Mouse (Mus musculus) cerebellum, adult 11 months (tissue): ENCODE data around the gene AC131692.1.
A peak's percentile ranks its signal among the peaks of the same experiment; 100 is the strongest.

Experiments used
- DNase-seq: peaks from one replicate; pipeline ENCODE4 v3.0.0; 2022

The AC131692.1 gene

DNA sequence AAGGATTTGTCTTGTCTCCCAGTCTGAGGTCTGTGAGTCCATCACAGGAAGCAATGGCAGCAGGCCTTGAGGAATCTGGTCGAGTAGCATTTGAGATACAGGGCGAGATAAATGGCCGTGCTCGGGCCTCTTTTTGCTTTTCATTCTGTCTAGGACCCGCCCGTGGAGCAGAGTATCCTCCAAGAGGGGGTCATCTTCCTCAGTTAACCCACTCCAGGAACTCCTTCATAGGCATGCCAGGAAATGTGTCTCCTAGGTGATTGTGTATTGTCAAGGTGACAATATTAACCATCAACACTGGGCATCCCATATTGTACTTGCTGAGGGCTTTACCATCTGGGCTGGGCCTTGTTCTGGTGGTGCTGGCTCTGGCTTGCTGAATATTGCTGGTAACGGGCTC lies at the start of gene AC131692.1:
TSS of gene AC131692.1 (plus strand) at position 301 of the 400 bp plus-strand sequence.
- no peak for DNase-seq

- no peak for DNase-seq
Observed at GRCm38 (mm10) chr19:6045366-6046293, 48.6 kb upstream of the AC131692.1 start.

GRCm38 (mm10) chr19:6046294-6047153 lies 47.7 kb upstream of the AC131692.1 start, which contains the start of gene Syvn1:
Syvn1 (plus strand) TSS chr19:6046576.
- DNase-seq, result peak; percentile 86

GRCm38 (mm10) chr19:6047154-6047898 lies 46.9 kb upstream of the AC131692.1 start:
- no peak for DNase-seq

- peak; percentile 18 for DNase-seq
Observed at GRCm38 (mm10) chr19:6047899-6048166, 46.4 kb upstream of the AC131692.1 start.

DNA sequence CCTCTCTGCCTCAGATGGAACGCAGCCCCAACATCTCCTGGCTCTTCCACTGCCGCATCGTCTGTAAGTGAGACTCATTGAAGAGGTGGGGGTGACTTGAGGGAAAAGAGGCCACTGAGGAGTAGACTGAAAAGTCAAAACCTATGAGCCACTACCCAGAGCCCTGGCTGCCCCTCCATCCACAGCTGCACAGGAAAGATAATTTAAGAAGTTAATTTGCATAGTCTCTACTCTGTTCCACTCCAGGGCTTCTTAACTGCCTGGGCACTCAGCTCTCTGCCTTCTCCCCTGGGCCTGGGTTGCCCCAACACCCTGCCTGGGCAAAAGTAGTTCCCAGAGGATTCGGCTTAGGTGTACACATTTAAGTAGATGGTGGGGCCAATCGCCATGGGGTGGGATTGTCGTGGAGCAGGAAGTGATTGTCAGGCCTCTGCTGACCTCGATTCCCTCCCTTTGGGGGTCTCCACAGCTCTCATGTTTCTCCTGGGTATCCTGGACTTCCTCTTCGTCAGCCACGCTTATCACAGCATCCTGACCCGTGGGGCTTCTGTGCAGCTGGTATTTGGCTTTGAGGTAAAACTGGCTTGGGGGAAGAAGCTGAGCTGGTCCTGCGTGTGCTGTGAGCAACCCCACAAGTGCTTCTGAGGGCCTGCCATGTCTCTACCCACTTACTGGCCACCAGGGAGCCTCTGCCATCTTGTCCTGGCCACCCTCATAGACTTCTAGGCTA lies 45.4 kb upstream of the AC131692.1 start:
- DNase-seq, result no peak

- DNase-seq, result no peak
Observed at GRCm38 (mm10) chr19:6052516-6052915, 41.7 kb upstream of the AC131692.1 start.

GRCm38 (mm10) chr19:6054296-6054695 lies 39.9 kb upstream of the AC131692.1 start:
- no peak for DNase-seq

- DNase-seq, result no peak
Observed at GRCm38 (mm10) chr19:6056696-6057095, 37.5 kb upstream of the AC131692.1 start.

DNA sequence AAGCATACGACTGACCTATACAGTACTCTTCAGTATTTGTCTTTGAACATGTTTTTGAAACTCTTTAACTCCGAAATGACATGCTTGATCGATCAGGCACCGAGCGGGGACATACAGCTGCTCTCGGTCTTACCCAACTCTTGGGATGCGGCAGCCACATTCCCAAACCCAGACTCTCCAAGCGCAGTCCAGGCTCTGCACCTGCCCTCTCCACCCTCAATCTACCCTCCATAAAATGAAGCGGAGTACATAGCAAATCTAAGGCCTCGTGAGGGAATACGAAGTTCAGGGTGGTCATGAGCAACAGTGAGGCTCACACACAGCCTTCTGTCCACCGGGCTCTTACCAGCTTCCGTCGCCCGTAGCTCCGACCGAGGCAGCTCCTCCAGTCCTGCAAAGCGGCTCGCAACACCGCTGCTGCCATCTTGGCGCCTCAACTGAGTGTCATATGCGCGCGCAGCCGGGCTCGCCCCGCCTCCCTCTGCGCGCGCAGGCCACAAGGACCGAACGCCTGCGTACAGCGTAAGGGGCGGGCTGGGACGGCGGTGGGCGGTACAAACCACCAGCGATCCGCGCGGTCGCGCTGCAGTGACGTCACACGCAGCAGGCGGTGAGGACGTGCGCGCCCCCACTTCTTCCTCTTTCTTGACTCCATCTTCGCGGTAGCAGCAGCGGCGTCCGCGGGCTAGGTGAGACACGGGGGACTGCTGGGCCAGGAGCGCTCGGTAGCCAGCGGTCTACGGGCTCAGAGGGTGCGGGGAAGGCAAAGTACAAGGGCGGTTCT lies 36.7 kb upstream of the AC131692.1 start, which contains the start of the genes Mrpl49 and Fau:
TSS of gene Mrpl49 (minus strand) at position 473 of the 784 bp plus-strand sequence.
TSS of gene Fau (plus strand) at position 532 of the 784 bp plus-strand sequence.
- DNase-seq, result peak; percentile 99

DNA sequence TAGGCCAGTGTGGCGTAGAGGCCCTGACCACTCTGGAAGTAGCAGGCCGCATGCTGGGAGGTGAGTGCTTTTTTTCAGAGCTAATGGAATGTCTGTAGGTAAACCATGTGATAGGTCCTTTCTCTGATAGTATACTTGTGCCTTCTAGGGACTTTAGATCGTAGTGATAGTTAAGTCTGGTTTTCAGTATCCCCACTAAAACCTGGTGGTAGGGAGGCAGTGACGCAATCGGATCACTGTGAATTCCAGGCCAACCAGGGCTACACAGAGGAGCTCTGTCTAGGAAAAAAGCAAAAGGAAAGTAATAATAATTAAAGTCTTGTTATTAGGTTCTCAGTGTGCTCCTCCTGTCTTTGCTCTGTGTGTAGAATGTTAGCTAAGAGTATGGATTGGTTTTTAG lies 35.7 kb upstream of the AC131692.1 start:
- no peak for DNase-seq

GRCm38 (mm10) chr19:6058966-6059365 lies 35.3 kb upstream of the AC131692.1 start:
- no peak for DNase-seq

- peak; percentile 81 for DNase-seq
Observed at GRCm38 (mm10) chr19:6061021-6061533, 33.1 kb upstream of the AC131692.1 start, which contains the start of gene Znhit2. Znhit2 (plus strand) TSS chr19:6061192.

DNA sequence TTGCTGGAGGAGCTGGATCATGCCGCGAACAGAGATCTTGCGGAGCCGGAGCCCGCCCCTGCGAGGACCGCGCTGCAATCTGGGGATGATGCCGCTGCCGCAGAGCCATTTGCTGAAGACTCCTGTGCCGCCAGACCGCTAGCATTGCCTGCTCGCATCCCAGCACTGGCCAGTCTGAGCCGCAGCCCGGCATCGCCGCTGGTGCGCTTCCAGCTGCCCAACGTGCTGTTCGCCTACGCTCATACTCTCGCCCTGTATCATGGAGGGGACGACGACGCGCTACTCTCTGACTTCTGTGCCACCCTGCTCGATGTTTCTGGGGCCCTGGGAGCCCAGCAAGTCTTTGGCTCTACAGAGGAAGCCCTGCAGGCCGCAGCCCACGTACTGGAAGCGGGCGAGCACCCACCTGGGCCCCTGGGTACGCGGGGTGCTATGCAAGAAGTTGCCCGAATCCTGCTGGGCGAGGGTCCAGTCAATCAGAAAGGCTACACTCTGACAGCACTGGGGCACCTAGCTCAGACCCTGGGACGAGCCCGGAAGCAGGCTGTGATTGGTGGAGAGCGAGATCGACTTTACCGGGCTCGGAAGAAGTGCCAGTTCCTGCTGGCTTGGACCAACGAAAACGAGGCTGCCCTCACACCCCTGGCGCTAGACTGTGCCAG lies 32.4 kb upstream of the AC131692.1 start:
- no peak for DNase-seq

- no peak for DNase-seq
Observed at GRCm38 (mm10) chr19:6062418-6062817, 31.8 kb upstream of the AC131692.1 start.

DNA sequence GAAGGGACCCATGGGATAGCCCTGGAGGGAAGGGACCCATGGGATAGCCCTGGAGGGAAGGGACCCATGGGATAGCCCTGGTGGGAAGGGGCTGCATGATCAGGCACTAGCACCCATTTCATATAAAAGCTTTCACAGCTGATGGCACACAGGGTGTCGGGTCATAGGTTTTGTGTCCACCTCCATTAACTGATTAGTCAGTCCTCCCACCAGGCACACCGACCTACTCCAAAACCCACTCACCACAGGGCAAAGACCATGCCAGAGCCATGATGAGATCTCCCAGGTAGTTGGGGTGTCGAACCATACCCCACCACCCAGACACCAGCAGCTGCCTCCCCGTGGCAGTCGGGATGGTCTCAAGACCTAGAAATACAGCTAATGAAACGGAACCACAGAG lies 31.1 kb upstream of the AC131692.1 start:
- DNase-seq, result no peak

- DNase-seq, result no peak
Observed at GRCm38 (mm10) chr19:6066571-6066970, 27.6 kb upstream of the AC131692.1 start.

- peak; percentile 87 for DNase-seq
Observed at GRCm38 (mm10) chr19:6067011-6067723, 27.1 kb upstream of the AC131692.1 start.

DNA sequence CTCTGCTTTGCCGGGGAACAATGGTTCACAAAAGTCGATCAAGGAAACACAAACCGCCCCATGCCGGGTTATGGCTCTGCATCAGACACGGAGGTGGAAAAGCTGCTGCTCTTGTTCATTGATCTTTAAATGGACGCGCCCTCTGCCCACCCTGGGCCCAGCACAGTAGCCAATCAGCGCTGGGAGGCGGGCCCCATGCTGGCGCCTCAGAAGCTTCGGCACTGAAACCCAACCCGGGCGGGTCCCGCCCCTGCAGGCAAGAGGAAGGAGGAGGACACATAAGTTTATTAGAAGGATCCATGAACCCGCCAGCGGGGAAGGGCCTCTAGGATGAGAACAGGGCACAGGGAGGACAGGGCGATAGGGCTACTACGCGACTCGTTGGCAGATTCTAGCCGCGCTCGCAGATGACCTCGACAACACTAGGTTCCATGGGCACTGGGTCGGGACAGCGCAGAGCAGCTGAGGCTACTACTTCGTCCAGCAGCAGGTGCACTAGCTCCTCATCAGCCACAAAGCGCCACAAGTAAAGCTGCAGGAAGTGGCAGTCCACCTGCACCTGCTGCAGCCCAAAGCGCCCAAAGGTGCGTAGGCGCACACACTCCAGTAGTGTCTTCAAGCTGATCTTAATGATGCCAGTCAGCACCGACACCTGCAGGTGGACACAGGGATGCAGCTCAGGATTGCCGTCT lies 26.3 kb upstream of the AC131692.1 start, which contains the start of gene Tm7sf2:
TSS of gene Tm7sf2 (minus strand) at position 650 of the 692 bp plus-strand sequence.
- DNase-seq, result peak; percentile 78
